Mouse (Mus musculus) liver, embryonic 16.5 days (tissue): ENCODE measurements at regions not wholly inside any gene's neighbourhood (a gene's known extent, or its start where the extent isn't known, plus 50 kb on each side); places are given as distances from the start of the nearest gene placed in this dataset.

Experiments
- ATAC-seq: fragments of 200-750 bp; cut with Nextera tagmentation; 2 replicates; pipeline ENCODE4 v1.8.0; 2017; ENCODE audit warnings: low read depth, mild to moderate bottlenecking, moderate number of reproducible peaks, moderate library complexity
- H3K27ac ChIP-seq: fragments of 300-500 bp; sonication (generic); 2 replicates; pipeline ENCODE4 v1.5.1; 2014; ENCODE audit warnings: mild to moderate bottlenecking, low read length
- H3K27me3 ChIP-seq: fragments of 300-500 bp; sonication (generic); 2 replicates; pipeline ENCODE4 v1.6.1; 2014; ENCODE audit warnings: low read depth, low read length, mixed read lengths; ENCODE audit not compliant: control insufficient read depth, insufficient read depth
- H3K36me3 ChIP-seq: fragments of 300-500 bp; sonication (generic); 2 replicates; pipeline ENCODE4 v1.6.1; 2014; ENCODE audit warnings: mild to moderate bottlenecking; ENCODE audit not compliant: control insufficient read depth, insufficient read depth
- H3K4me1 ChIP-seq: fragments of 300-500 bp; sonication (generic); 2 replicates; pipeline ENCODE4 v1.6.1; 2014; ENCODE audit warnings: low read depth, low read length, mixed read lengths; ENCODE audit not compliant: control insufficient read depth
- H3K4me2 ChIP-seq: fragments of 300-500 bp; sonication (generic); 2 replicates; pipeline ENCODE4 v1.6.1; 2014; ENCODE audit warnings: low read depth, low read length, mixed read lengths
- H3K4me3 ChIP-seq: fragments of 300-500 bp; sonication (generic); 2 replicates; pipeline ENCODE4 v1.5.1; 2014; ENCODE audit warnings: low read depth, mild to moderate bottlenecking, low read length
- H3K9ac ChIP-seq: fragments of 300-500 bp; sonication (generic); 2 replicates; pipeline ENCODE4 v1.6.1; 2014; ENCODE audit warnings: low read depth, low read length
- H3K9me3 ChIP-seq: fragments of 300-500 bp; sonication (generic); replicated peaks from 2 replicates; pipeline ENCODE4 v1.6.1; 2016; ENCODE audit warnings: low read length; ENCODE audit not compliant: control insufficient read depth
- WGBS: fragments of 180-500 bp; shearing (Covaris S2); extraction: QIAGEN DNeasy Blood & Tissue Kit; methylation state at CpG from one replicate; pipeline ENCODE4 v1.1.7; 2014; ENCODE audit not compliant: insufficient replicate concordance; 5-methylcytosine and 5-hydroxymethylcytosine counted together

GRCm38 (mm10) chr10:118609157-118609556 lies 168.3 kb downstream of the Ifng start:
- no peaks in the 10 kb centered on the region for H3K9me3 ChIP-seq
- no peaks in the 10 kb centered on the region for H3K36me3 ChIP-seq
- no peaks in the 10 kb centered on the region for H3K27me3 ChIP-seq
- peaks cover under 1% of the 10 kb centered on the region for H3K4me1 ChIP-seq
- no peak overlapping the region for H3K27ac ChIP-seq
- no peak for ATAC-seq
- 27% methylated on average over 4 of the region's 4 CpGs for WGBS
- no peak overlapping the region for H3K4me2 ChIP-seq
- H3K9ac ChIP-seq = no peak overlapping the region
- no peak overlapping the region for H3K4me3 ChIP-seq

- 53% methylated on average over 7 of the region's 7 CpGs for WGBS
These were observed 170.1 kb downstream of the Ifng start for GRCm38 (mm10) chr10:118610868-118611461.

GRCm38 (mm10) chr10:118612091-118612490 lies 171.2 kb downstream of the Ifng start:
- H3K4me3 ChIP-seq = no peak overlapping the region
- no peak overlapping the region for H3K27ac ChIP-seq
- no peaks in the 10 kb centered on the region for H3K9me3 ChIP-seq
- WGBS = 67% methylated on average over 7 of the region's 7 CpGs
- no peak for ATAC-seq
- no peaks in the 10 kb centered on the region for H3K4me1 ChIP-seq
- no peaks in the 10 kb centered on the region for H3K27me3 ChIP-seq
- no peak overlapping the region for H3K4me2 ChIP-seq
- H3K9ac ChIP-seq = no peak overlapping the region
- no peaks in the 10 kb centered on the region for H3K36me3 ChIP-seq

More at GRCm38 (mm10) chr10:118610868-118611461, 170.1 kb downstream of the Ifng start:
- H3K4me3 ChIP-seq = no peak overlapping the region
- H3K9ac ChIP-seq = no peak overlapping the region
- no peaks in the 10 kb centered on the region for H3K36me3 ChIP-seq
- no peaks in the 10 kb centered on the region for H3K4me1 ChIP-seq
- no peaks in the 10 kb centered on the region for H3K9me3 ChIP-seq
- ATAC-seq = no peak
- H3K4me2 ChIP-seq = no peak overlapping the region
- no peaks in the 10 kb centered on the region for H3K27me3 ChIP-seq
- no peak overlapping the region for H3K27ac ChIP-seq

GRCm38 (mm10) chr10:118613056-118613695 lies 172.3 kb downstream of the Ifng start:
- Histone ChIP-seq H3K4me3 (no peak overlapping the region), H3K27ac (no peak overlapping the region), H3K9me3 (no peaks in the 10 kb centered on the region), H3K36me3 (no peaks in the 10 kb centered on the region), H3K4me2 (no peak overlapping the region), H3K4me1 (no peaks in the 10 kb centered on the region), H3K9ac (no peak overlapping the region), H3K27me3 (no peaks in the 10 kb centered on the region)
- 69% methylated on average over 14 of the region's 14 CpGs for WGBS
- ATAC-seq = no peak

GRCm38 (mm10) chr10:118614251-118614865 lies 173.5 kb downstream of the Ifng start:
- H3K36me3 ChIP-seq = no peaks in the 10 kb centered on the region
- no peak for ATAC-seq
- H3K27me3 ChIP-seq = no peaks in the 10 kb centered on the region
- H3K9ac ChIP-seq = no peak overlapping the region
- no peaks in the 10 kb centered on the region for H3K4me1 ChIP-seq
- H3K4me2 ChIP-seq = no peak overlapping the region
- no peak overlapping the region for H3K4me3 ChIP-seq
- no peak overlapping the region for H3K27ac ChIP-seq
- H3K9me3 ChIP-seq = no peaks in the 10 kb centered on the region
- 67% methylated on average over 6 of the region's 6 CpGs for WGBS

GRCm38 (mm10) chr10:118615131-118616020 lies 174.5 kb downstream of the Ifng start:
- no peaks in the 10 kb centered on the region for H3K36me3 ChIP-seq
- ATAC-seq = no peak
- no peak overlapping the region for H3K4me2 ChIP-seq
- no peaks in the 10 kb centered on the region for H3K4me1 ChIP-seq
- no peak overlapping the region for H3K27ac ChIP-seq
- H3K9me3 ChIP-seq = no peaks in the 10 kb centered on the region
- H3K27me3 ChIP-seq = no peaks in the 10 kb centered on the region
- no peak overlapping the region for H3K9ac ChIP-seq
- no peak overlapping the region for H3K4me3 ChIP-seq
- WGBS = 62% methylated on average over 10 of the region's 10 CpGs

GRCm38 (mm10) chr10:118616031-118616615 lies 175.3 kb downstream of the Ifng start:
- H3K27ac ChIP-seq = no peak overlapping the region
- no peak for ATAC-seq
- 63% methylated on average over 5 of the region's 5 CpGs for WGBS
- H3K9ac ChIP-seq = no peak overlapping the region
- no peaks in the 10 kb centered on the region for H3K27me3 ChIP-seq
- H3K9me3 ChIP-seq = no peaks in the 10 kb centered on the region
- no peaks in the 10 kb centered on the region for H3K36me3 ChIP-seq
- H3K4me2 ChIP-seq = no peak overlapping the region
- no peak overlapping the region for H3K4me3 ChIP-seq
- no peaks in the 10 kb centered on the region for H3K4me1 ChIP-seq

- no peak for ATAC-seq
- WGBS = 61% methylated on average over 6 of the region's 6 CpGs
- no peak overlapping the region for H3K4me2 ChIP-seq
These were observed 176.6 kb downstream of the Ifng start for GRCm38 (mm10) chr10:118617291-118618044.

More at GRCm38 (mm10) chr10:118617291-118618044, 176.6 kb downstream of the Ifng start:
- Histone ChIP-seq H3K4me1 (no peaks in the 10 kb centered on the region), H3K9ac (no peak overlapping the region), H3K27ac (no peak overlapping the region), H3K36me3 (no peaks in the 10 kb centered on the region), H3K27me3 (no peaks in the 10 kb centered on the region), H3K4me3 (no peak overlapping the region), H3K9me3 (no peaks in the 10 kb centered on the region)
